Mouse (Mus musculus) mouse embryonic stem cell (cell line): ENCODE data around the gene Lrmp.
"Not testable (repeated sequence)": the region's sequence is repeated elsewhere in the genome, so short reads cannot be mapped to it uniquely, and the experiment has no call there.

Experiments
- in situ Hi-C, 2 experiments: fragments of 300-500 bp; cut with MboI; formaldehyde crosslinking; loops; 1 replicate in 1 of 2; 3 replicates in 1 of 2; pipeline ENCODE4 v1.14.3; 2019 to 2020; ENCODE audit warnings: low sequenced_read_pairs in 2 of 2, low pct_unique_long_range_greater_than_20kb in 1 of 2, mixed read lengths in 1 of 2; ENCODE audit not compliant: unreplicated experiment in 1 of 2

The Lrmp gene

DNA sequence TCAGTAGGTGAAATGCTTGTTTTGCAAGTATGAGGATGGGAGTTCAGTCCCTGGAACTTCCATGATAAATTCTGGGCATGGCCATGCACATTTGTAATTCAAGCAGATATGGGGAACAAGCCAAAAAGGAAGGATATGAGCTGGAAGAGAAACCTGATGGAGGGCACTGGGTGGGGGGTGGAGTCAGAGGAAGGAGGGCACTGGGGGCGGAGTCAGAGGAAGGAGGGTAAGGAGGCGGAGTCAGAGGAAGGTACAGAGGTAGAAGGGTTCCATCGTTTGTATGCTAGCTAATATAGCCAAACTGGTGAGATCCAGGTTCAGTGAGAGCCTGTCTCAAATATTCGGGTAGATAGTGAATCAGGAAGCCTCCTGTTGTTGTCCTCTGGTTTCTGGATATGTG lies 14.1 kb downstream of the Lrmp start:
- in situ Hi-C loops, result no loop called here

DNA sequence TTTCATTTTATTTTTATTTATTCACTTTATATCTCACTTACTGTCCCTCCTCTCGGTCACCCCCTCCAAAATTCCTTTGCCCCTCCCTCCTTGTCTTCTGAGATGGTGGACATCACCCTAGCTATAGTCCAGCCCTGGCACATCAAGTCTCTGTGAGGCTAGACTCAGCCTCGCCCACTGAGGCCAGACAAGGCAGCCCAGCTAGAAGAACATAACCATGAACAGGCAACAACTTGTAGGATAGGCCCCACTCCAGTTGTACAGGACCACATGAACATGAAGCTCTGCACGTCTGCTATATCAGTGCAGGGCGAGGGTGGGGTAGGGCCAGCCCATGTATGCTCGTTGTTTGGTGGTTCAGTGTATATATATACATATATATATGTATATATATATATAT lies 16.5 kb downstream of the Lrmp start:
- in situ Hi-C loops, result no loop called here

DNA sequence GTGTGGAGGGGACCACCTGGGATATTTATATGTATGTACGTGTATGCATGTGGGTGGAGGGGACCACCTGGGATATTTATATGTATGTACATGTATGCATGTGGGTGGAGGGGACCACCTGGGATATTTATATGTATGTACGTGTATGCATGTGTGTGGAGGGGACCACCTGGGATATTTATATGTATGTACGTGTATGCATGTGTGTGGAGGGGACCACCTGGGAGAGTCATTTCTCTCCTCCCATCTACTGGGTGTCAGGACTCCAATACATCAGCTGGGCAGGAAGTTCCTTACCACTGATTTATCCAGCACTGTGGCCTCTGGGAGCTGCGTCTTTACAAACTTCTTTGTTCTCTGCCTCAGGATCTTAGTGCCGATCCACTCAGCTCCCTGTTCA lies 17.5 kb downstream of the Lrmp start:
- in situ Hi-C loops, result not testable (repeated sequence)

DNA sequence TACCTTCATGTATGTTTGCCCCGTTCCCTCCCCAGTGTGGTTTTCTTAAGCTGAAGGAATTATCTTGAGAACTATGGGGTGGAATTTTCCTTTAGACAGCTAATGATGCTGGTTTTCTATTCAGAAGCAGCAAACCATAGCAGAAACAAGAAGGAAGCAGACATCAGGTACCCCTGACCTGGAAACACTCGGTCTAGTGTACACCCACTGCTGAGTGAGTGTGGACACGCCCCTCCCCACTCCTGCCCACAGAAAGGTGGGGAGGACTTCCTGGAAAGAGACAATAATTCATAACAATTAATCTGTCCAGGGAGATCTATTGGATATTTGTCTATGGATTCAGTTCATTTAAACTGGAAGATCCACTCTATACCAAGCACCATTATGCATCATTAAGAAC lies 19.8 kb downstream of the Lrmp start:
- in situ Hi-C loops, result no loop called here

DNA sequence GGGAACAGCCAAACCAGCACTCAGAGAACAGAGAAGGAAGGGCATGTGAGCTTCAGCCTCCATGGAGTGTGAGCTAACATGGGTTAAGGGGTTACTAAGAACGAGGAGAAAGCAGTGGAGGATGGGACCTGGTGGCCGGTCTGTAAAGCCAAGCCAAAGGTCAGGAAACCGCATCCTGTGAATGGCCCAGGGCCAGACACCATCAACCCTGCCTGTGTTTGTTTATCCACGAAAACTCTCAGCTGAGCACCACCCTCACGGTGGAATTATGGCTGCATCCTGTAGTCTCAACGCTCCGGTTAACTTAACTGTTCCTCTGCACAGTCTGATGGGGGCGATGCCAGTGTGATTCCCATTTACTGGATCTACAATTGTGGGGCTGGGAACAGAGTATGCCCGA lies 20.4 kb downstream of the Lrmp start:
- in situ Hi-C loops, result no loop called here

DNA sequence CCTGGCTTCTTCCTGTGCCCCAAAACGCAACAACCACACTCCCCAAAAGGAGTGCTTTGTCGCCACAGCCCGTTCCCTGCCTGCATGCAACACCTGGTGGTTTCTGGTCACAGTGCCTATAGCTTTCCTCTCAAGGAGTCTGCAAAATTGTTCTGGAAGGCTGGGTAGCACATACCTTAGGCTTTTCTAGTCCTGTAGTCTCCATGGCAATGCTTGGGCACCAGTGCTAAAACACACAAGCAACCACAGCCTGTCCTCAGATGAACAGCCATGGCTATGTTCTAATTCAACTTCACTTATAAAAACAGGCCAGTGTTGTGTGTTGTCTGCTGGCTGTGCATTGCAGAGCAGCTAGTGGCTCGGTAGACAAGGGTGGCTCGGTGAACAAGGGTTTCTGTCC lies 21.4 kb downstream of the Lrmp start:
- in situ Hi-C loops, result no loop called here

DNA sequence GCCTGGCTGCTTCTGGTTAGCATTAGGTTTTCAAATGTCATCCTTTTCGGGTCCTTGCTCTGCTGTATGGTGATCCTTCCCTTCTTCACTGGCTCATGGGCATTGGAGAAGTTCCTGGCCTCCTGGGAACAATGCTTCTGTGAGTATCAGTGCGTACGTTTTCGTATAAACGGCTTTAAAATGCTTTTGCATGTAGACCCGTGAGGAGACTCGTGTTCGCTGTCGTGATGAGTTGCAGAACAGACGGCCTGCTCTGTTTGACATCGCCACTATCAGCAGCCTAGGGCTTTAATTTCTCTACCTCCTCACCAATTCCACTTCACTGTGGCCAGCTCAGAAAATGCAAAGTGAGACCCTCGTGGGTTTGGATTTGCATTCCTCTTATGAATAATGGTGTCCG lies 23.8 kb downstream of the Lrmp start:
- in situ Hi-C loops, result no loop called here

DNA sequence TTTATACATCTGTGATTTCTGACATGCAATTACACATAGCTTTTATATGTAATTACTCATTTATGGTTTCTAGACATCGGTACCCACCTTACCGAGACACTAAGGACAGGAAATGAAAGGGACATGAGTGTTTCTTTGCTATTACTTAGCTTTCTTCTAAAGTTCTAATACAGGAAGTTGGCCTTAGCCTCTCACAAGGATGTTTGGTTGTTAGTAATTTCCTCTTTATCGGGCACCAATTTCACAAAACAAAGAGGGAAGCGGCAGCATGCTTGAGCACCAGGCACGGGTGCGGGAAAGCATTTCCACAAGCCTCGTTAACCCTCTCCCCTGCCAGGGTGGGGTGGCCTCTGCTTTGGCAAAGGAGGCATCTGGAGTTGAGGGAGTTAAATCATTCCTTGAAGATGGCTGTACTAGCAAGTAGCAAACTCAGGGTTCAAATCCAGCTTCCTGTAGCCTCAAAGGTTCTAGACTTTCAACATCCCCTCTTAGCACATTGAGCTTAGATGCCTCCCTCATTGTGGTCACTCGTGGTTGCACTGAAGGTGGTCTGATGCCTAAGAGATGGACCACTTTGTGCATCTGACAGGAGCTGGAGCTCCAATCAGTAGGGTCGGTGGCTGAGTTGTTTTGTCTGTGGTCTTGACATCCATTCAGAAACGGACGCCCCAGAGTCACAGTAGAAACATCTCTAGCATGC lies 24.5 kb downstream of the Lrmp start:
- in situ Hi-C loops, result no loop called here

DNA sequence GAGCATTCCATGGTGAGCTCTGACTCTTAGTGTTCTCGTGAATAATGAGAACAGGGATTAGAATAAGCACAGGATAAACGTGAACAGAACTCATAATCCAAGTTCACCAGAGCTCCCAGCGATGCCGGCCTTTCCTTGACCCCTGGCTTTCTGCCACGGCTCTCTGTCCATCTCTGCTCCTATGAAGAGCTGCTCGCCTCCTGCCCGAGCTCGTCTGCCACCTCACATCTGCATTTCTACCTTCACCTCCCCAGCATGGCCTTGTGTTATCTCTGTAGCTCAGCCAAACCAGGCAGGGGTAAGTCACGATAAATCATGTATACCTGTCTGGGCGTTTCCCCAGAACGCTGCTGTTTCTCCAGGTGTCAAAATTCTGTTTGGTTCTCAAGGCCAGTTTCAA lies 25.3 kb downstream of the Lrmp start:
- in situ Hi-C loops, result no loop called here

DNA sequence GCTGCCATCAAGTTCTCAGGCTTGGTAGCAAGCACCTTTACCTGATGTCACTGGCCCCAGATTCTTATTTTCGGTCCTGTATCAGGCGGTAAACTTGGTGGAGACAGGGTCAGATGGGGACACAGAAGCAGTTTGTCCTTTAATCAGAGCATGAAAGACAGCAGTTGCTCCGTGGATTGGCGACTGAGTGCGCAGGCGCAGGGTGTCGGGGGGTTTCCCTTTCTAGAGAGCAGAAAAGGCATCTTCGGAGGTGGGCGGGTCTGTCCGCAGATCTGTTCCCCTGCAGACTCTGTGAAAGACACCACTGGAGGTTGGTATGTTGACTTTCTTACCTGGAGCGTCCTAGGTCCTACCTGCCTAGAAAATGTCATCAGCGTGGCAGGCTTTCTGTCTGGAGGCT lies 26.4 kb downstream of the Lrmp start:
- in situ Hi-C loops, result no loop called here

DNA sequence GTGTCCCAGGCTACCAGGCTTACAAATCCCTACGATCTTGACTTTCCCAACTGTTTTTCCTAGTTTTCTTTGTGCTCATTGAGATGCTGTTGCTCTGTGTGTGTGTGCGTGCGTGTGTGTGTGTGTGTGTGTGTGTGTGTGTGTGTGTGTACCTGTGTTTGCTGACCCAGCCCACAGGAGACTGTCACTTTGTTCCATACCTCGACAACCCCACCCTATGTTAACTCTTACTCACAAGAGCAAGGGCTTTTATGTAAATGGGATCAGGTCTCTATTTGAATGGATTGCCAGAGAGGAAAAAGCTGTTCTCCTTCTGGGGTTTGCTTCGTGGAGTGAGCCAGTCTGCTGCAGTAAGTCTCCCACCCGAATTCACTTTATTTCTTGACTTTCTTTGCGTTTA lies 29.7 kb downstream of the Lrmp start:
- in situ Hi-C loops, result no loop called here

DNA sequence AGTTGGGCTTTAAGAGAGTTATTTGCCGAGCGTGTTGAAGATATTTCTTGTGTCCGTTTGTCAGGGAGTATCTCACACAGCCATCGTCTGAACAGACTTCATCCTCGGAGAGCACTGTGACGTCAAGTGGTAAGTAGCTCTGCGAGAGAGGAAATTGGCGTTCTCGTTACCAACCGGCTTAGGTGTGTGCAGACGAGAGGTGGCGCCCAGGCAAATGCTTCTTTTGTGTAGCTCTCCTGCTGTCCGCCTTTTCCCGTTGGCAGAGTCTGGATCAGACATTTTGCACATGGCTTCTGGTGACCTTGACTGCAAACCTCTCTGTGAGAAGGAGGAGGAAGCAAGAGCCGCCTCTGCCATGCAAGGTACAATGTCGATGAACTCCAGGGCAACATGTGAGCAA lies 32.3 kb downstream of the Lrmp start:
- in situ Hi-C loops, result no loop called here

DNA sequence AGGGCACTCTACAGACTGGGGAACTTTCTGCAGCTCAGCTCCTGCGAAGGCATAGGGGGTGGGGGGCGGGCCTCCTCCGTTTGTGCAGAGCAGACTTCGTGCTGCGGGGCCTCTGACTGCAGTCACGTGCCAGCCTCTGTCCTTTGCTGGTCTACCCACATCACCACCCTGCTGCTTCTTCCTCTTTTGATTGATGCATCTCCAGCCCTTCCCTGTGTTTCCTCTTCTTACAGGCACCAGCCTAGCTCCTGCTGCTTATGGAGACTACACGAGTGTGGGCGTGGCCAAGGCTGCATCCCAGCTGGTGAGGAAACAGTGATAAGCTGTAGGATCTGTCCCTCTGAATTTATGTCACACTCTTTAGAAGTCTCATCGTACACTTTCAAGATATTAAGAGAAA lies 33.6 kb downstream of the Lrmp start:
- in situ Hi-C loops, result no loop called here

DNA sequence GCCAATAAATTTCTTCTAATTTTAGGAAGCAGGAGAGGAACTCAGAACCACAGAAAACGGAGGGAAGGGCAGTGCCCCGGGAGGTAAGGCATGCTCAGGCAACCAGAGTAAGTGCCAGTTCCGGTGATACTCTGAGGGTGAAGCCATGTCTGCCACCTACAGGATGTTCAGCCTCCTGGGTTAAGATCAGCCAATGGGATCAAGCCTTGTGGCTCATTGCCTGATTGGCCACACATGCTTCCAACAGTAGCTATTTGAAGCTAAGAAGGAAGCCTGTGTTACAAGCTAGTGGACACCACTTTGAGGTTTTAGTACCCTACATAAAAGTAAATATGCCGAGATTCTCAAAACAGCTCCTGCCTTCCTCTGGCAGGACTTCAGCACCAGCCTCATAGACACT lies 43.2 kb downstream of the Lrmp start:
- in situ Hi-C loops, result no loop called here

DNA sequence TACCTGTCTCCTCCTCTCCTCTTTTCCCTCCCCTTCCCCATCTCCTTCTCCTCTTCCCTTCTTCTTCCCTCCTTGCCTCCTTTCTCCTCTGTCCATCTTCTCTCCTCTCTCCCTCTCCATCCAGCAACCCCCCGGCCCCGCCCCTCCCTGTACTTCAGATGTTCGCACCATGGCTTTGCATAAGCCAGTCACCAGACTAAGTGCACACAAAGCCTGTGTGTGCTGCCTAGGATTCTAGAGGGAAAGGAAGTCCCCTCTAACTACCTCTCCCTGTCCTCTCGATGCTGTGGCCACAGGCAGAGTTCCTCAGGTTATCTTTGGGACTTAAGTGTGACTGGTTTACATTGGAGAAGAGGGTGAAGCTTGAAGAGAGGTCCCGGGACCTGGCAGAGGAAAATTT lies 45.1 kb downstream of the Lrmp start:
- in situ Hi-C loops, result no loop called here

DNA sequence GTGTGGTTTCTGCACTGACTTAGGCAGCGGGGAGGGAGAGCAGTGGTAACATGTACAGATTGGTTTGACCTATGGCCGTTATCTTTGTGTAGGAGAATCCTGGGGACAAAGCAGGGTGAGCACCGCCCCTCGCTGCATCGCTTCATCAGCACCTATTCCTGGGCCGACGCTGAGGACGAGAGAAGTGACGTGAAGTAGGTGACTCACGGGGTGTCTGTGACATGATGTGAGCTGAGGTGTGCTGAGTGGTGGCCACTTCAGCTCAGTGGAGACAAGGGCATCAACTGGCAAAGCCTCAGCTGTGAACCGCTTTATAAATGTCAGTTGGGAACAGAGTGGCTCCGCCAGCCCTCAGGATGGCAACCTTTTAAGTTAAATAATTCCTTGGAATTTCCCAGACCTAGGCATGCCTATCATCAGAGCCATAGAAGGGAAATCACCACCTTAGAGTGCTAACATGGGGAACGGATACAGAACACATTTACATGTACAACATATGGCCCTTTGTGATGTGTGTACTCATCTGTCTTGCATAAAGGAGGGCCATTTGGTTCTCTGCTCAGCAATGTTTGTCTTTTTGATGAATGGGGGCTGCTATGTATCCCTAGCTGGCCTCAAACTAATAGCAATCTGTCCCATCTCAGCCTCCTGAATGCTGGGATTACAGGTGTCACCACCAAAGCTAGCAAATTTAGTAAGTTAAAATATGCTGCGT lies 56.6 kb downstream of the Lrmp start:
- in situ Hi-C loops, result no loop called here

DNA sequence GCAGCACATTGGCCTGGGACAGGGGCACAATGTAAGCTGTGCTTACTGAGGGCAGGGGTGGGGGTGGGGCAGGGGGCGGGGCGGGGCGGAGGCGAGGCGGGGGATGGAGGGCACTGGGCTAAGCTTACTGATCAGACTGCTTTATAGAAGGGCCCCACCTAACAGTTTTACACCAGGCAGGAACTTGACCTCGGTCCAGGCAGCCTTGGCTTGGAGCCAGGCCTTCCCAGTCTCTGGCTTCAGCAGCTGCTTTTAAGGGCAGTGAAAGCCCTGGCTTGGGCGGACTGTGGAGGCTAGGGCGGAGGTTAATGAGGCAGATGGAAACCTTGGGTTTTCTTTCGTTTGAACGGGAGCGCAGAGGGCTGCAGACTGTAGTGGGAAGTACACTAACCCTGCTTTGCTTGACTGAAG lies 58.3 kb downstream of the Lrmp start:
- in situ Hi-C loops, result no loop called here

DNA sequence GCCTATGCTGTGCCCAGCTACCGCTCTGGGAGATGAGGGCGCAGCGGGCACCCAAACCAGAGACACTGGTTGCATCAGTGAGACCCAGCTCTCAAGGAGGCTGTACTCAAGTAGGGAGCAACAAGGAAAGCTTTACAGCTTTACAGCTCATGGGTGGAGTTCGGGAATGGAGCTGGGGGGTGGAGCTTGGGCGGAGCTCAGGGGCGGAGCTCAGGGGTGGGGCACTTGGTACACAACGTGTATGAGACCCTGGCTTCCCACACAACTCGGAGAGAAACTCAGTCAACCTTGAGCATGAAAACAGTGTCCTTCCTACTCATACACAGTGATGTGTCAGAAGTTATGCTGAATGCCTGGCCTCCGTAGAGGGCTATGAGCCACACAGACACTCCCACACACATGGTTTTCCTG lies 60.1 kb downstream of the Lrmp start:
- in situ Hi-C loops, result no loop called here

DNA sequence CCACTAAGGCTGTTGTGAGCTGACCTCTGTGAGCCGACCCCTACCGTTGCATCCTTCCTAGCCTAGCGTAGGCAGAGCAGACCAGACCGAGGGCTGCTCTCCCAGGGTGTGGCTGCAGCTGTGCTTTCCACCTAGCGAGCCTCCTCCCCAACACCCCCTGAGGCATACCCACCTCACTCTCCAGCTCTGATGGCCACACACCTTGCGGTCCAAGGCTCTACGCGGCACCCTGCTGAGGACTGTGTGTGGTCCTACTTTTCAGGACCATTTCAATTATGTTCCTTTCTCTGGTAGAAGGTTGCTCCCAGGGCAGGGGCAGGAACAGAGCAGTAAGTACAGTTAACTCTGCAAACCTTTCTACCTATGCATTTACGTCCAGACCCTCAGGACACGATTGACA lies 61.0 kb downstream of the Lrmp start:
- in situ Hi-C loops, result no loop called here

DNA sequence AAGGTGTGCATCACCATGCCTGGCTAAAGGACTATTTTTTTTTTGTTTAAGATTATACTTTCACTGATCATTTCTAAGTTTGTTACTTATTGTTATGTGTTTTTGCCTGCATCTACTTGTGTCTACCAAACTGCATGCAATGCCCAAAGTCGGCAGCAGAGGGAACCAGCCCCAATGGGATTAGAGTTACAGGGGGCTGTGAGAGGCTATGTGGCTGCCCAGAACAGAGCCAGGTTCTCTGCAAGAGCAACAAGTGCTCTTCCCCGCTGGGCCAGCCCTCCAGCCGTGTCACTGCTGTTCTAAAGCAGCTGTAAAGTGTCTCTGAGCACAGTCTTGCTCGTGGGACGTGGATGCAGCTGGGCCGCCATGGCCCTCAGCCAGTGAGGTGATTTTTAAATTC lies 64.2 kb downstream of the Lrmp start:
- in situ Hi-C loops, result loop anchor here in 1 of 2 experiments (10.0 kb wide), 1 partner anchor 245 kb away; no protein-coding TSS in a partner anchor
